Mouse (Mus musculus) small intestine, adult 2 months (tissue): ENCODE measurements at regions not wholly inside any gene's neighbourhood (a gene's known extent, or its start where the extent isn't known, plus 50 kb on each side); places are given as distances from the start of the nearest gene placed in this dataset.

ENCODE experiments used
- CTCF ChIP-seq: fragments of 200-500 bp; IDR thresholded peaks from 2 replicates; pipeline ENCODE4 v1.5.1; 2012; ENCODE audit warnings: low read depth, mild to moderate bottlenecking, control low read depth, inconsistent platforms, low read length, moderate library complexity, mixed read lengths; ENCODE audit not compliant: insufficient replicate concordance, insufficient read length; ENCODE audit errors: extremely low read depth
- POLR2A ChIP-seq: fragments of 200-500 bp; IDR thresholded peaks from 2 replicates; pipeline ENCODE4 v1.6.1; 2012; ENCODE audit warnings: low read depth, mild to moderate bottlenecking, control low read depth, inconsistent platforms, low read length, moderate library complexity

- TF ChIP-seq CTCF (no peak), POLR2A (no peak)
These were observed 364.9 kb downstream of the Ppargc1a start for GRCm38 (mm10) chr5:51202525-51203215.
